Mouse (Mus musculus) heart, adult 2 months (tissue): ENCODE measurements around the gene Rab23.

Experiments used
- CTCF ChIP-seq: fragments of 200-600 bp; IDR thresholded peaks from 2 replicates; pipeline ENCODE4 v1.8.1; 2022; ENCODE audit warnings: antibody characterized with exemption, mild to moderate bottlenecking, moderate library complexity
- EP300 ChIP-seq: fragments of 200-500 bp; IDR thresholded peaks from 2 replicates; pipeline ENCODE4 v1.6.1; 2011; ENCODE audit warnings: low read depth, low read length, control low read depth; ENCODE audit not compliant: insufficient read depth
- POLR2A ChIP-seq: fragments of 200-500 bp; IDR thresholded peaks from 2 replicates; pipeline ENCODE4 v1.6.1; 2011; ENCODE audit warnings: mild to moderate bottlenecking, low read depth, low read length, control low read depth; ENCODE audit not compliant: insufficient read depth

GRCm38 (mm10) chr1:33690087-33690448 lies 29.6 kb upstream of the Rab23 start:
- TF ChIP-seq CTCF = no peak
- TF ChIP-seq POLR2A = no peak
- no peak for TF ChIP-seq EP300
